Mouse (Mus musculus) layer of hippocampus, adult 11-12 months (tissue): ENCODE data around the gene Grpel1.

Experiments used
- DNase-seq: peaks from one replicate; pipeline ENCODE4 v3.0.0; 2022; ENCODE audit warnings: low spot score

Grpel1 gene

GRCm38 (mm10) chr5:36464709-36465661 is at the start of gene Grpel1:
TSS of gene Grpel1 (plus strand) at chr5:36464998.
- DNase-seq, result peak; percentile 99

DNA sequence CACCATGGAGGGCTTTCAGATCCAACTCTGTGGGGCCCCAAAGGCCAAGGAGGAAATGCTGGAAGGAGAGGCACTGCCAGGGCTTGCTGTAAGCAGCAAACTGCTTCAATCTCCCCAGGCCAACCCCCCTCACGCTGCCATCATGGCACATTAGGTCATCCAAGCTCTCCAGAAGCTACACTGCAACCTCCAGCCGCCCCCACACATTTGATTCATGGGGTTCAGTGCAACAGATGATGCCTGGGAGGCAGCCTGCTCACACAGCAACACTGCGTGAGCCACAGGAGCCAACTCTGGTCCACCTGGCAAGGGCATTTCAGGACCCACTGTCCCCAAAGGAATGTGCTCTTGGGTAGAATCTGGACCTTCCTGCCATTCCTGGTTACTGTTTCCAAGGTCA is 44.9 kb upstream of the Grpel1 start:
- peak; percentile 50 for DNase-seq

DNA sequence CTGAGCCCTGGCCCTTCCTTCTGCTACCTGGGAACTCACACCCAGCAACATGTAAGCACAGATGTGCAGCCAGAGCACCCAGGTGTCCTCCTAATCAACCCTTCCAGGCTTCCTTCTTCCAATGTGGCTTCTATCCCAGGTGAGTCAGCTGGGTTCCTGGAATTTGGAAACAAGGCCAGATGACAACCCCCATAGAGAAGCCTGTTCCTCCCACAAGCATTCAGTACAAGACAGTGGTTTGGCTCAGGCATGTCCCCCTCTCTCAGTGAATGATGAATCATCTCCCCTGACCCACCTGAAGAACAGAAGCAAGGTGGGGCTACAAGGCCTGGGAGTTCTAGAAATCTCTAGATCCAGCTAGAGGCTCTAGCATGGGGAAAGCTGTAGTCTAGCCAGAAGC is 42.1 kb upstream of the Grpel1 start:
- no peak for DNase-seq

DNA sequence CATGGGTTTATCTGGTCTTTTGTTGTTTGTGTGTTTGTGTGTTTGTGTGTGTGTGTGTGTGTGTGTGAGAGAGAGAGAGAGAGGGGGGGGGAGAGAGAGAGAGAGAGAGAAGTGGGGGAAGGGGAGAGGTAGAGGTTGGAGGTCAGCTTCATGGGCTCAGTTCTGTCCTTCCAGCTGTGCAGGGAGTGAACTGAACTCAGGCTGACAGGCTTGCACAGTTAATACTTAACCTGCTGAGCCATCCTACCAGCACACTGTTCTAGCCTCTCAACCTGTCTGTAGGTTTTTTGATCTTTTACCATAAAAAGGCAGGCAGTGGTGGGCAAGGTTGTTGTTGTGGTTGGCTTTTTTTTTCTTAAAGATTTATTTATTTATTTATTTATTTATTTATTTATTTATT is 40.1 kb upstream of the Grpel1 start:
- no peak for DNase-seq

GRCm38 (mm10) chr5:36426404-36426803 is 38.4 kb upstream of the Grpel1 start:
- peak; percentile 64 for DNase-seq

- no peak for DNase-seq
Measured at GRCm38 (mm10) chr5:36427831-36428230, 37.0 kb upstream of the Grpel1 start.

- DNase-seq, result no peak
Measured at GRCm38 (mm10) chr5:36429551-36429950, 35.2 kb upstream of the Grpel1 start.

- DNase-seq, result no peak
Measured at GRCm38 (mm10) chr5:36431711-36432110, 33.1 kb upstream of the Grpel1 start.

DNA sequence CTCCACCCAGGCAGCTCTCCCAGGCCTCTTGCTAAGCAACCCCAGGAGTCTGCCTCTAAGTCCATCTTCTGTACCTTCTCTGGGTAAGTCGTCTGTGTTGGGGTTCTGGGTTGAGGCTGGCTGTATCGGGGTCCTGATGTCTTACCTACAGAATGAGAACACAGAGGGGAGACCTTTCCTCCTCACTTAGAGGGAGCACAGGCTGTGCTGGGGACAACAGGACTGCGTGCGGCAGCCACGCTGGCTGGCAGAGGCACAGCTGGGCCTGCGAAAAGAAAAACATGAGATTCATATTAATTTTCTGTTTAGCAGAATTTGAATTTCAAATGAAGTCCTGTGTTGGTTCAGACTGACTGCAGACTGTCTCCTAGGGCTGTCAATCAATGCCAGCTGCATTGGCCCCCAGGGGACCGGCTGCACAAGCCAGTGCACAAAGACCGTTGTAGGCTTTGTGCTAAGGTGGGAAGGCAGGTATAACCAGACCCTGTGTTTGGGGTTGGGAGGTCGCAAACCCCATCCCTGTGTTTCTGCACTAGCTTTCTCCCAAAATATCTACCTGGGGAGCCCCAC is 30.3 kb upstream of the Grpel1 start:
- DNase-seq, result no peak

DNA sequence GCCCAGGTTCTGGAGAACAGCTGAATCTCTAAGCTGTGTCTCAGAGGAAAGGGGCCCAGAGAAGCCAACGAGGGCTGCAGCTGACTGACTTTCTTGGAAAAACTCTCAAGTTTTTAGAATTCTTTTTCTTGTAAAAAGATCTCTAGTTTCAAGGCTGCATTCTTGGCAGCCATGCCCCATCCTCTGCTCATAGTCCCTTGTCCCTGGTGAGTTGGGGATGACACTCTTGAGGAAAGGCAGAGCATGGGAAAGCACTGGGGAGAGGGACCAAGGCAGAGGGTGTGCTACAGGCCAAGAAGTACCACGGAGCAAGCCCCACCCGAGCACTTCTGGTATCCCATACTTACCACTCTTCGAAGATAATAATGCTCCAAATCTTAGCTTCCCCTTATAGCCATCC is 27.9 kb upstream of the Grpel1 start:
- DNase-seq, result no peak

DNA sequence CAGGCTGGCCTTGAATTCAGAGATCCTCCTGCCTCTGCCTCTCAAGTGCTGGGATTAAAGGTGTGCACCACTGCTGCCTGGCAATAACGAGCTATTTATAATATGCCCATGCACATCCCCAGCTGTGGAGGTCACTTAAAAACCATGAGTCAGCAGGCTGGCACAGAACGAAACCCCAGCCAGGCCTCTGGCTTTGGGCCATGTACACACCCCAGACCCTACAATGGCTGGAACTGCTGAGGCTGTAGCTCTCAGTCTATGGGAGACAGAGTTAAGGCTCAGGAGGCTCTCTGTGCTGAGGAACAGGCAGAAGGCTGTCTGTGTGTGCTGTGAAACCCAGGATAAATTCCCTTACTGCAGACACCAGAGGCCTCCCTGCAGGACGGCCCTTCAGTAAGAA is 24.1 kb upstream of the Grpel1 start:
- no peak for DNase-seq

DNA sequence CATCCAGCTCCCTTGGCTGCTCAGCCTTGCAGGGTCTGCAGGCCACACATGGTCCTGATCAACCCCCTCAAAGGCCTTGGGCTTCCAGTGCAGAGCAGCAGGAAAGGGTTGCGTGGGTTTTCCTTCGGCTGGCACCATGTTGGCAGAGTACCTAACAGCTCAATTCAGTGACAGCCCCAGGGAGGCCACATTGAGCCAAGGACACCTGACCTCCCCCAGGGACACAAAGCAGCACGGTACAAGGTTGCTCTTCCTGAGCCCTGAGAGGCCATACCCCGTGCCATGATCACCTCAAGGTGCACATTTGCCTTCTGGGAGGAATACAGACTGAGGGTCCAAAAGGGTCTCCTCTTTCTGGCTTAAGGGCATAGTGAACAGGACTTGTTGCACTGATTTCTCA is 20.2 kb upstream of the Grpel1 start:
- no peak for DNase-seq

- DNase-seq, result no peak
Measured at GRCm38 (mm10) chr5:36445028-36445427, 19.8 kb upstream of the Grpel1 start.

GRCm38 (mm10) chr5:36446166-36446890 is 18.5 kb upstream of the Grpel1 start:
- DNase-seq, result no peak

- no peak for DNase-seq
Measured at GRCm38 (mm10) chr5:36447872-36448271, 16.9 kb upstream of the Grpel1 start.

GRCm38 (mm10) chr5:36449710-36450358 is 15.0 kb upstream of the Grpel1 start:
- no peak for DNase-seq

- no peak for DNase-seq
Measured at GRCm38 (mm10) chr5:36451119-36451518, 13.7 kb upstream of the Grpel1 start.

GRCm38 (mm10) chr5:36451872-36452389 is 12.9 kb upstream of the Grpel1 start:
- no peak for DNase-seq

GRCm38 (mm10) chr5:36452821-36453220 is 12.0 kb upstream of the Grpel1 start:
- no peak for DNase-seq

DNA sequence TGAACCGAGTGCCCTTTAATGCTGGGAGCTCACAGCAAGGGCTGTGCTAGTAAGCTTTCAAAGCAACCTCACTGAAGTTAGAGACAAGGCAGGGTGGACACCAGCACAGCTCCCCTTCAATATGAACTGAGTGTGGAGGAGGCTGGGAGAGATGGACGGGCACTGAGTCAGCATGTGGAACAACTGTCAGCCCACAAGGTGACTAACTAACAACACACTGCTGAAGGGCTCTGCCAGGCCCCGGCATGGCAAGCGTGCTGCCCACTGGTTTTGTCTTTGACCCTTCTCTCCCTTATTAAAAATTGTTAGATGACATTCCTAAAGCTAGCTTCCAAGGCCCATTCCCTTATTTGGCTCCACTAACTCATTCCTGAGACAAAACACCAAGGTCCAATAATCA is 7.1 kb upstream of the Grpel1 start:
- DNase-seq, result no peak

GRCm38 (mm10) chr5:36458926-36459325 is 5.9 kb upstream of the Grpel1 start:
- DNase-seq, result peak; percentile 56

- DNase-seq, result no peak
Measured at GRCm38 (mm10) chr5:36460712-36461111, 4.1 kb upstream of the Grpel1 start.
